Mouse (Mus musculus) neural tube, embryonic 15.5 days (tissue): ENCODE data around the gene Zfp451. TPM values are rescaled to one million over a fixed set of nuclear protein-coding genes. Genes with fewer than 3 reads are reported as not detected.

Source experiments
- ATAC-seq: fragments of 200-750 bp; cut with Nextera tagmentation; 2 replicates; pipeline ENCODE4 v1.8.0; 2017; ENCODE audit warnings: mild to moderate bottlenecking, moderate TSS enrichment, moderate library complexity; ENCODE audit not compliant: low FRiP score
- H3K27ac ChIP-seq: fragments of 300-500 bp; sonication (generic); replicated peaks from 2 replicates; pipeline ENCODE4 v1.5.1; 2015; ENCODE audit warnings: mild to moderate bottlenecking, inconsistent platforms
- H3K27me3 ChIP-seq: fragments of 300-500 bp; sonication (generic); replicated peaks from 2 replicates; pipeline ENCODE4 v1.6.1; 2015; ENCODE audit warnings: inconsistent platforms
- H3K36me3 ChIP-seq: fragments of 300-500 bp; sonication (generic); 2 replicates; pipeline ENCODE4 v1.6.1; 2015; ENCODE audit warnings: inconsistent platforms
- H3K4me1 ChIP-seq: fragments of 300-500 bp; sonication (generic); 2 replicates; pipeline ENCODE4 v1.6.1; 2015; ENCODE audit warnings: inconsistent platforms
- H3K4me2 ChIP-seq: fragments of 300-500 bp; sonication (generic); 2 replicates; pipeline ENCODE4 v1.6.1; 2015; ENCODE audit warnings: inconsistent platforms, mild to moderate bottlenecking, moderate library complexity
- H3K4me3 ChIP-seq: fragments of 300-500 bp; sonication (generic); replicated peaks from 2 replicates; pipeline ENCODE4 v1.5.1; 2015; ENCODE audit warnings: mild to moderate bottlenecking, inconsistent platforms
- H3K9ac ChIP-seq: fragments of 300-500 bp; sonication (generic); replicated peaks from 2 replicates; pipeline ENCODE4 v1.6.1; 2015; ENCODE audit warnings: mild to moderate bottlenecking, inconsistent platforms
- H3K9me3 ChIP-seq: fragments of 300-500 bp; sonication (generic); replicated peaks from 2 replicates; pipeline ENCODE4 v1.6.1; 2016; ENCODE audit warnings: inconsistent platforms
- WGBS: fragments of 180-500 bp; shearing (Covaris S2); methylation state at CpG from one replicate; pipeline ENCODE4 v1.1.7; 2015; ENCODE audit warnings: mixed read lengths; 5-methylcytosine and 5-hydroxymethylcytosine counted together
- polyA plus RNA-seq: library from polyadenylated mRNA; unstranded; fragments of >200 nt; fragmentation: Nextera tagmentation; extraction: Ambion mirVana; gene quantifications from 2 replicates; pipeline ENCODE4 v1.2.1, GENCODE M21; 2015

The Zfp451 gene
- polyA plus RNA-seq, 1 experiment from 2014 or later: 36.1 TPM

- whole genome bisulfite sequencing: 89% methylated on average over 11 of the region's 11 CpGs
Measured at GRCm38 (mm10) chr1:33738681-33739278, 75.6 kb downstream of the Zfp451 start.

GRCm38 (mm10) chr1:33738281-33738680 is 76.1 kb downstream of the Zfp451 start:
- Histone ChIP-seq H3K4me3 (no peak overlapping the region), H3K27ac (no peak overlapping the region), H3K9ac (no peak overlapping the region), H3K9me3 (no peaks in the 10 kb centered on the region), H3K36me3 (peaks cover 57% of the 10 kb centered on the region), H3K4me2 (no peak overlapping the region), H3K27me3 (no peaks in the 10 kb centered on the region), H3K4me1 (no peaks in the 10 kb centered on the region)
- 96% methylated on average over 11 of the region's 11 CpGs for WGBS
- no peak for ATAC-seq

More at GRCm38 (mm10) chr1:33738681-33739278, 75.6 kb downstream of the Zfp451 start:
- H3K27me3 ChIP-seq: no peaks in the 10 kb centered on the region
- no peak overlapping the region for H3K9ac ChIP-seq
- H3K27ac ChIP-seq: no peak overlapping the region
- H3K4me2 ChIP-seq: no peak overlapping the region
- no peaks in the 10 kb centered on the region for H3K9me3 ChIP-seq
- ATAC-seq: peak; percentile 40; the same call in 1 of the 2 replicates
- H3K4me3 ChIP-seq: no peak overlapping the region
- H3K4me1 ChIP-seq: no peaks in the 10 kb centered on the region
- H3K36me3 ChIP-seq: peaks cover 55% of the 10 kb centered on the region

GRCm38 (mm10) chr1:33734001-33734685 is 80.3 kb downstream of the Zfp451 start:
- Histone ChIP-seq H3K27ac (0 out of 2 replicates have a peak overlapping the region, but pooled peaks have one; percentile 13), H3K4me3 (no peak overlapping the region), H3K9me3 (no peaks in the 10 kb centered on the region), H3K27me3 (no peaks in the 10 kb centered on the region), H3K36me3 (peaks cover 64% of the 10 kb centered on the region), H3K4me1 (no peaks in the 10 kb centered on the region), H3K4me2 (no peak overlapping the region), H3K9ac (no peak overlapping the region)
- WGBS: 51% methylated on average over 5 of the region's 5 CpGs
- no peak for ATAC-seq

GRCm38 (mm10) chr1:33733044-33733443 is 81.4 kb downstream of the Zfp451 start:
- Histone ChIP-seq H3K4me2 (no peak overlapping the region), H3K27me3 (no peaks in the 10 kb centered on the region), H3K9ac (no peak overlapping the region), H3K36me3 (peaks cover 57% of the 10 kb centered on the region), H3K4me1 (no peaks in the 10 kb centered on the region), H3K27ac (no peak overlapping the region), H3K9me3 (no peaks in the 10 kb centered on the region), H3K4me3 (no peak overlapping the region)
- whole genome bisulfite sequencing: 91% methylated on average over 9 of the region's 9 CpGs
- no peak for ATAC-seq

GRCm38 (mm10) chr1:33725086-33725485 is 89.3 kb downstream of the Zfp451 start:
- Histone ChIP-seq H3K27me3 (no peaks in the 10 kb centered on the region), H3K4me2 (no peak overlapping the region), H3K9me3 (no peaks in the 10 kb centered on the region), H3K27ac (no peak overlapping the region), H3K4me1 (peaks cover 12% of the 10 kb centered on the region), H3K36me3 (peaks cover 49% of the 10 kb centered on the region), H3K4me3 (no peak overlapping the region), H3K9ac (no peak overlapping the region)
- no peak for ATAC-seq
- 91% methylated on average over 5 of the region's 5 CpGs for WGBS

GRCm38 (mm10) chr1:33724516-33724915 is 89.9 kb downstream of the Zfp451 start:
- H3K27ac ChIP-seq: no peak overlapping the region
- H3K9me3 ChIP-seq: no peaks in the 10 kb centered on the region
- no peak overlapping the region for H3K4me3 ChIP-seq
- no peak overlapping the region for H3K9ac ChIP-seq
- peaks cover 13% of the 10 kb centered on the region for H3K4me1 ChIP-seq
- H3K27me3 ChIP-seq: no peaks in the 10 kb centered on the region
- no peak for ATAC-seq
- H3K36me3 ChIP-seq: peaks cover 44% of the 10 kb centered on the region
- H3K4me2 ChIP-seq: no peak overlapping the region
- WGBS: 88% methylated on average over 6 of the region's 6 CpGs

GRCm38 (mm10) chr1:33721020-33721419 is 93.4 kb downstream of the Zfp451 start:
- Histone ChIP-seq H3K36me3 (peaks cover 28% of the 10 kb centered on the region), H3K4me2 (peak overlapping the region; percentile 57), H3K4me3 (peak overlapping the region; percentile 91), H3K27ac (no peak overlapping the region), H3K9me3 (no peaks in the 10 kb centered on the region), H3K4me1 (peaks cover 16% of the 10 kb centered on the region), H3K27me3 (no peaks in the 10 kb centered on the region), H3K9ac (no peak overlapping the region; the same call in 1 of the 2 replicates)
- 69% methylated on average over 7 of the region's 7 CpGs for WGBS
- ATAC-seq: no peak

- Histone ChIP-seq H3K4me1 (peaks cover 16% of the 10 kb centered on the region), H3K9ac (peak overlapping the region; percentile 96), H3K36me3 (peaks cover 20% of the 10 kb centered on the region), H3K4me2 (peak overlapping the region; percentile 57), H3K9me3 (no peaks in the 10 kb centered on the region), H3K27ac (peak overlapping the region; percentile 95), H3K27me3 (no peaks in the 10 kb centered on the region), H3K4me3 (peak overlapping the region; percentile 91)
- WGBS: under 1% methylated on average over 41 of the region's 41 CpGs
- ATAC-seq: peak; percentile 82
Measured at GRCm38 (mm10) chr1:33720231-33720630, 94.2 kb downstream of the Zfp451 start.

GRCm38 (mm10) chr1:33719733-33720225 is 94.6 kb downstream of the Zfp451 start, which contains the start of gene Rab23:
Gene Rab23 (plus strand): TSS chr1:33719887.
- Histone ChIP-seq H3K4me2 (peak within 1 kb of the TSS; percentile 57), H3K9me3 (no peaks in the 10 kb centered on the region), H3K27me3 (no peaks in the 10 kb centered on the region), H3K9ac (peak within 1 kb of the TSS; percentile 96), H3K4me1 (peaks cover 16% of the 10 kb centered on the region), H3K27ac (peak within 1 kb of the TSS; percentile 95), H3K4me3 (peak within 1 kb of the TSS; percentile 91), H3K36me3 (peaks cover 16% of the 10 kb centered on the region)
- ATAC-seq: peak; percentile 97
- under 1% methylated on average over 54 of the region's 54 CpGs for WGBS

- Histone ChIP-seq H3K4me1 (peaks cover 16% of the 10 kb centered on the region), H3K4me3 (no peak overlapping the region), H3K36me3 (no peaks in the 10 kb centered on the region), H3K9me3 (no peaks in the 10 kb centered on the region), H3K9ac (no peak overlapping the region), H3K4me2 (no peak overlapping the region), H3K27ac (no peak overlapping the region), H3K27me3 (no peaks in the 10 kb centered on the region)
- WGBS: 89% methylated on average over 1 of the region's 1 CpGs
- ATAC-seq: no peak
Measured at GRCm38 (mm10) chr1:33717636-33718035, 96.8 kb downstream of the Zfp451 start.

GRCm38 (mm10) chr1:33714796-33715195 is 99.6 kb downstream of the Zfp451 start:
- no peak for ATAC-seq
- Histone ChIP-seq H3K4me1 (0 out of 2 replicates have a peak, but pooled peaks cover 4% of the 10 kb centered on the region), H3K9me3 (no peaks in the 10 kb centered on the region), H3K36me3 (no peaks in the 10 kb centered on the region), H3K9ac (no peak overlapping the region), H3K27ac (no peak overlapping the region), H3K4me2 (peak overlapping the region; percentile 15; the same call in 1 of the 2 replicates), H3K4me3 (no peak overlapping the region), H3K27me3 (no peaks in the 10 kb centered on the region)
- 6% methylated on average over 10 of the region's 10 CpGs for WGBS

- WGBS: 85% methylated on average over 5 of the region's 5 CpGs
- H3K27ac ChIP-seq: no peak overlapping the region
Measured at GRCm38 (mm10) chr1:33712026-33712425, 102.4 kb downstream of the Zfp451 start.

More at GRCm38 (mm10) chr1:33712026-33712425, 102.4 kb downstream of the Zfp451 start:
- Histone ChIP-seq H3K9ac (no peak overlapping the region), H3K36me3 (no peaks in the 10 kb centered on the region), H3K4me2 (no peak overlapping the region), H3K27me3 (no peaks in the 10 kb centered on the region), H3K9me3 (no peaks in the 10 kb centered on the region), H3K4me1 (no peaks in the 10 kb centered on the region), H3K4me3 (no peak overlapping the region)
- ATAC-seq: no peak
